Mouse (Mus musculus): ENCODE results near the gene Xxylt1.

DNA sequence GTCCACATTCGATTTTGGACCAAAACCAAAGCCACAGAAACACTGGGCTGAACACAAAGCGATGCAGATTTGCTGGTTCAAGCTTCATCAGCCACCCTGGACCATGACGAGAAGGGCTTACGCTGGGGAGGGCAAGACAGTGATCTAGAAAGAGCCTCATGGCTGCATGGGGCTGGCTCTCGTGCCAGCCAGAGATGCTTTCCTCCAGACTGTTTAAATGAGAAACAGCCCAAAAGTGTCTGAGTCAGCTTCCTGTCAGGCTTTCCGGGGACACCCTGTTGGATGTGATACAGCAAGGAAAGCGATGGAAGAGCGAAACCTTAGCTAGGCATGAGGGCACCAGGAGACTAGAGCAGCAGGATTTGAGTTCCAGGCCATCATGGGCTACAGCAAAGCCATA, 4.8 kb downstream of the Xxylt1 start:
- TF ChIP-seq CTCF (IDR thresholded peaks at IDR 0.05; ENCODE audit: extremely low read depth, insufficient read depth, insufficient read length, insufficient replicate concordance): no peak
- no peak for TF ChIP-seq POLR2A (IDR thresholded peaks at IDR 0.05; ENCODE audit: low read depth, low read length)

Measured in spleen, adult 2 months (tissue).